Mouse (Mus musculus) spleen, adult 2 months (tissue): ENCODE results near the gene Lix1l.

ENCODE experiments used
- CTCF ChIP-seq: fragments of 200-500 bp; IDR thresholded peaks from 2 replicates; pipeline ENCODE4 v1.5.1; 2011; ENCODE audit warnings: mild to moderate bottlenecking, inconsistent platforms; ENCODE audit not compliant: insufficient read depth, insufficient read length, insufficient replicate concordance; ENCODE audit errors: extremely low read depth
- POLR2A ChIP-seq: fragments of 200-500 bp; IDR thresholded peaks from 2 replicates; pipeline ENCODE4 v1.6.1; 2011; ENCODE audit warnings: low read depth, low read length, inconsistent platforms

DNA sequence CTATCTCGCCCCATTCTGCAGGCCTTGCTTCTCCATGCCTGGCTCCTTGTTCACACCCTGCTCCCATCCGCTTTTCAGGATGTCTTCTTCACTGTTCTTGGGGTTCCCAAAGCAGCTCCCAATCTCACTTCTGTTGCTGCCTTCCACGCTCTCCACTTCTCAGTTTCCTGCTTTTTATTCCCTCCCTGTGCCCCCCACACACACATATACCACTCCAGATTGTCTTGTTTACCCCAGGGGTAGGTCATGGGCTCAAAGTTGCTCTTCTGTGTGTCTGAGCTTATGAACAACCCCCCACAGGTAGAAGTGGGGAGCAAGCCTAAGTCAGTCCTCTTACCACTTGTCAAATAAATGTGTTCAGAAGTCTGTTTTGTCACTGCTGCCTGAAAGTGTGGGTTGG is 1.5 kb upstream of the Lix1l start:
- no peak for TF ChIP-seq CTCF
- no peak for TF ChIP-seq POLR2A
